Mouse (Mus musculus) lung, postnatal 0 days (tissue): ENCODE results near the gene Pum1. TPM values are rescaled to one million over a fixed set of nuclear protein-coding genes. Genes with fewer than 3 reads are reported as not detected.
"Not testable (repeated sequence)": the region's sequence is repeated elsewhere in the genome, so short reads cannot be mapped to it uniquely, and the experiment has no call there.

Source experiments
- ATAC-seq: fragments of 200-750 bp; cut with Nextera tagmentation; 2 replicates; pipeline ENCODE4 v1.8.0; 2017; ENCODE audit warnings: moderate library complexity
- DNase-seq: peaks from one replicate; pipeline ENCODE4 v3.0.0-alpha.2; 2016; ENCODE audit warnings: low spot score
- H3K27ac ChIP-seq: fragments of 300-500 bp; sonication (generic); 2 replicates; pipeline ENCODE4 v1.5.1; 2014; ENCODE audit warnings: antibody characterized with exemption, mild to moderate bottlenecking, low read length, mixed read lengths
- H3K27me3 ChIP-seq: fragments of 300-500 bp; sonication (generic); replicated peaks from 2 replicates; pipeline ENCODE4 v1.6.1; 2014; ENCODE audit warnings: low read length, mixed read lengths; ENCODE audit not compliant: insufficient read depth
- H3K36me3 ChIP-seq: fragments of 300-500 bp; sonication (generic); 2 replicates; pipeline ENCODE4 v1.6.1; 2014; ENCODE audit warnings: low read length, mixed read lengths; ENCODE audit not compliant: insufficient read depth
- H3K4me1 ChIP-seq: fragments of 300-500 bp; sonication (generic); 2 replicates; pipeline ENCODE4 v1.6.1; 2014; ENCODE audit warnings: antibody characterized with exemption, low read depth, low read length, mixed read lengths; ENCODE audit not compliant: insufficient read depth
- H3K4me2 ChIP-seq: fragments of 300-500 bp; sonication (generic); replicated peaks from 2 replicates; pipeline ENCODE4 v1.6.1; 2014; ENCODE audit warnings: low read depth, mild to moderate bottlenecking, low read length, moderate library complexity, mixed read lengths
- H3K4me3 ChIP-seq: fragments of 300-500 bp; sonication (generic); 2 replicates; pipeline ENCODE4 v1.5.1; 2014; ENCODE audit warnings: low read depth, low read length
- H3K9ac ChIP-seq: fragments of 300-500 bp; sonication (generic); replicated peaks from 2 replicates; pipeline ENCODE4 v1.6.1; 2014; ENCODE audit warnings: low read depth, mild to moderate bottlenecking
- H3K9me3 ChIP-seq: fragments of 300-500 bp; sonication (generic); 2 replicates; pipeline ENCODE4 v1.6.1; 2016; ENCODE audit warnings: low read length, mixed read lengths
- CTCF ChIP-seq: IDR thresholded peaks from 2 replicates; pipeline ENCODE4 v1.5.1; 2016; ENCODE audit warnings: antibody characterized with exemption, mild to moderate bottlenecking
- EP300 ChIP-seq: IDR thresholded peaks from 2 replicates; pipeline ENCODE4 v1.6.1; 2016; ENCODE audit warnings: antibody characterized with exemption, mild to moderate bottlenecking, control low read depth
- WGBS: fragments of 180-500 bp; shearing (Covaris S2); extraction: QIAGEN DNeasy Blood & Tissue Kit; methylation state at CpG from one replicate; pipeline ENCODE4 v1.1.7; 2014; 5-methylcytosine and 5-hydroxymethylcytosine counted together
- polyA plus RNA-seq: library from polyadenylated mRNA; unstranded; fragments of >200 nt; fragmentation: Nextera tagmentation; extraction: Ambion mirVana; gene quantifications from 2 replicates; pipeline ENCODE4 v1.2.1, GENCODE M21; 2015

The Pum1 gene
- 37.8 and 45.3 TPM in 2 replicates for polyA plus RNA-seq

GRCm38 (mm10) chr4:130662979-130663725 lies at the start of gene Pum1:
Gene Pum1, plus strand, starts transcription at chr4:130663321.
- 0% methylated on average over 62 of the region's 90 CpGs for WGBS
- TF ChIP-seq EP300 (no peak), CTCF (peak; percentile 6; the same call in 1 of the 2 replicates)
- Histone ChIP-seq H3K36me3 (no peaks in the 10 kb centered on the region), H3K9me3 (no peaks in the 10 kb centered on the region), H3K27ac (peak within 1 kb of the TSS; percentile 95), H3K9ac (peak within 1 kb of the TSS; percentile 97), H3K4me3 (peak within 1 kb of the TSS; percentile 86), H3K27me3 (no peaks in the 10 kb centered on the region), H3K4me1 (peaks cover 2% of the 10 kb centered on the region; the same call in 1 of the 2 replicates), H3K4me2 (peak within 1 kb of the TSS; percentile 70)
- ATAC-seq, result peak; percentile 95
- peak; percentile 96 for DNase-seq

- no peak overlapping the region for H3K27ac ChIP-seq
- peak overlapping the region; percentile 34; the same call in 1 of the 2 replicates for H3K4me2 ChIP-seq
- H3K9me3 ChIP-seq, result no peaks in the 10 kb centered on the region
- ATAC-seq (peak; percentile 67), DNase-seq (peak; percentile 79)
- no peak overlapping the region for H3K9ac ChIP-seq
- H3K4me3 ChIP-seq, result peak overlapping the region; percentile 14; the same call in 1 of the 2 replicates
- WGBS, result 5% methylated on average over 4 of the region's 4 CpGs
- H3K27me3 ChIP-seq, result no peaks in the 10 kb centered on the region
- H3K36me3 ChIP-seq, result no peaks in the 10 kb centered on the region
- H3K4me1 ChIP-seq, result no peaks in the 10 kb centered on the region
- TF ChIP-seq CTCF (no peak), EP300 (no peak)
Measured at GRCm38 (mm10) chr4:130629391-130629790, 33.7 kb upstream of the Pum1 start.

- no peak for DNase-seq
- 66% methylated on average over 3 of the region's 3 CpGs for WGBS
- ATAC-seq, result no peak
- no peak overlapping the region for H3K27ac ChIP-seq
- H3K4me1 ChIP-seq, result no peaks in the 10 kb centered on the region
- no peak overlapping the region for H3K4me2 ChIP-seq
- no peak overlapping the region for H3K9ac ChIP-seq
- TF ChIP-seq CTCF, result no peak
- no peak for TF ChIP-seq EP300
- H3K27me3 ChIP-seq, result no peaks in the 10 kb centered on the region
- no peak overlapping the region for H3K4me3 ChIP-seq
- H3K36me3 ChIP-seq, result no peaks in the 10 kb centered on the region
- no peaks in the 10 kb centered on the region for H3K9me3 ChIP-seq
Measured at GRCm38 (mm10) chr4:130630232-130630847, 32.8 kb upstream of the Pum1 start.

- H3K27ac ChIP-seq, ATAC-seq, H3K36me3 ChIP-seq, H3K27me3 ChIP-seq, H3K4me2 ChIP-seq, H3K4me3 ChIP-seq, H3K4me1 ChIP-seq, H3K9ac ChIP-seq, H3K9me3 ChIP-seq, DNase-seq: not testable (repeated sequence)
- WGBS, result 87% methylated on average over 3 of the region's 3 CpGs
Measured at GRCm38 (mm10) chr4:130635076-130635475, 28.0 kb upstream of the Pum1 start.

GRCm38 (mm10) chr4:130636761-130637160 lies 26.4 kb upstream of the Pum1 start:
- no peaks in the 10 kb centered on the region for H3K36me3 ChIP-seq
- WGBS, result 83% methylated on average over 3 of the region's 3 CpGs
- no peak overlapping the region for H3K4me3 ChIP-seq
- no peak for TF ChIP-seq CTCF
- no peak for TF ChIP-seq EP300
- no peak overlapping the region for H3K4me2 ChIP-seq
- no peak for DNase-seq
- H3K27me3 ChIP-seq, result no peaks in the 10 kb centered on the region
- H3K27ac ChIP-seq, result no peak overlapping the region
- H3K9me3 ChIP-seq, result no peaks in the 10 kb centered on the region
- no peak overlapping the region for H3K9ac ChIP-seq
- H3K4me1 ChIP-seq, result no peaks in the 10 kb centered on the region
- ATAC-seq, result no peak

- Histone ChIP-seq H3K27me3 (no peaks in the 10 kb centered on the region), H3K9me3 (no peaks in the 10 kb centered on the region), H3K4me3 (no peak overlapping the region), H3K27ac (no peak overlapping the region), H3K4me2 (no peak overlapping the region), H3K4me1 (no peaks in the 10 kb centered on the region), H3K9ac (no peak overlapping the region), H3K36me3 (no peaks in the 10 kb centered on the region)
- no peak for ATAC-seq
- TF ChIP-seq EP300 (no peak), CTCF (no peak)
- DNase-seq, result no peak
- 67% methylated on average over 8 of the region's 9 CpGs for whole genome bisulfite sequencing
Measured at GRCm38 (mm10) chr4:130637488-130638422, 25.4 kb upstream of the Pum1 start.
